8 mouse cellular contexts compared by ENCODE assay signal in the genomic region with DNA sequence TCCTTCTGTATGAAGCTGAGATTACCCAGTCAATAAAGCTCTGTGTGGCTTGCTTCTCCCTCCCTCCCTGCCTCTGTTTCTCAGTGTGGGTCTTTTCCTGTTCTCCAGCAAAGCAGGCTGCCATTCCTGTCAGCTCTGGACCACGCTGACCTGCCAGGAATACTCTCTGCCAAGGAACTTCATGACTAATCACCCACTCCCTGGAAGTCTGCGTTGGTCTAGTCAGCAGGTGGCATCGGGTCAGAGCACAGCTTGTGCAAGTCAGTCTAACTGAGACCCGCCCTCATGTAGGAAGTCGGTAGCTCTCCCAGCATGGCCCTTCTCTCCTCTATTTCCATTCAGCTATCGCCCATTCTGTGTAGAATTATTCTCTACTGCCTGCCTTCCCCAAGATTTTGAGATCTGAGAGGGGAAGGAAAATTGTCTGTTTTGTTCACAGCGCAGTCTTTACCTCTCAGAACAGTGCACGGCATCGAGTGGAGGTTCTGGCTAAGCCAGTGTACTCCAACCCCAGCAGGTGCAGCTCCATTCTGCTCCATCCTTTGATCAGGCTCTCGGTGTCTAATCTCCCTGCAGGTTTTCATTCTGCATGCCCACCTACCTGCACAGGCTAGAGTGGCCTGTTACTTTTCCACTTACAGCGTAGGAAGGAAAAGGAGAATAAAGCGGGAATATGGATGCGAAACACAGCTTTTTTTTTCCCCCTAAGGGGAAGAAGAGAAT.
DNase-seq lines count a peak whose midpoint lies in the region; ATAC-seq and TF ChIP-seq lines count a peak whose summit lies in the region.

No protein-coding gene starts in this region.

- no peak overlapping the region for H3K4me3 ChIP-seq in forebrain, postnatal 0 days (ENCODE audit: low read depth, low read length)
- H3K4me3 ChIP-seq in forebrain, embryonic 13.5 days = no peak overlapping the region
- no peak overlapping the region for H3K4me3 ChIP-seq in stomach, postnatal 0 days (ENCODE audit: low read depth, low read length)

- intact Hi-C loops in left cerebral cortex, postnatal 36 days (cut with DNase I) = no loop called here

- no peak for DNase-seq in forebrain, postnatal 0 days
- DNase-seq in urinary bladder, postnatal 25 days (ENCODE audit: low spot score) = peak; percentile 26
- DNase-seq in urinary bladder, postnatal 10 days (ENCODE audit: low spot score) = no peak
- peak; percentile 41 for DNase-seq in heart, postnatal 4 days
- peak; percentile 27 for DNase-seq in stomach, postnatal 0 days (ENCODE audit: low spot score)
- no peak for DNase-seq in layer of hippocampus, adult 11-12 months (ENCODE audit: low spot score)
- DNase-seq in left cerebral cortex, postnatal 36 days (ENCODE audit: low spot score in 2 of 2) = no peak

- no peak overlapping the region; the same call in 1 of the 2 replicates for H3K27ac ChIP-seq in forebrain, postnatal 0 days (ENCODE audit: low read depth, low read length)
- no peak overlapping the region for H3K27ac ChIP-seq in forebrain, embryonic 13.5 days
- H3K27ac ChIP-seq in stomach, postnatal 0 days (replicated peaks) = no peak overlapping the region

- H3K4me2 ChIP-seq in forebrain, postnatal 0 days (ENCODE audit: low read depth) = no peak overlapping the region
- H3K4me2 ChIP-seq in forebrain, embryonic 13.5 days = no peak overlapping the region
- H3K4me2 ChIP-seq in stomach, postnatal 0 days (replicated peaks; ENCODE audit: low read depth) = no peak overlapping the region

- no peaks in the 10 kb centered on the region for H3K27me3 ChIP-seq in forebrain, postnatal 0 days (ENCODE audit: insufficient read depth, low read length)
- no peaks in the 10 kb centered on the region for H3K27me3 ChIP-seq in forebrain, embryonic 13.5 days
- H3K27me3 ChIP-seq in stomach, postnatal 0 days (ENCODE audit: control insufficient read depth, insufficient read depth, low read length) = no peaks in the 10 kb centered on the region

- TF ChIP-seq CTCF in forebrain, postnatal 0 days (IDR thresholded peaks at IDR 0.05; ENCODE audit: low read depth) = no peak
- peak; percentile 11; the same call in 1 of the 2 replicates for TF ChIP-seq CTCF in stomach, postnatal 0 days (IDR thresholded peaks at IDR 0.05; ENCODE audit: low read depth)

- 52% methylated on average over 13 of the region's 13 CpGs for WGBS in forebrain, postnatal 0 days
- 56% methylated on average over 13 of the region's 13 CpGs for WGBS in forebrain, embryonic 13.5 days
- WGBS in stomach, postnatal 0 days = 58% methylated on average over 13 of the region's 13 CpGs

- TF ChIP-seq EP300 in stomach, postnatal 0 days (optimal IDR thresholded peaks at IDR 0.05) = no peak

- H3K4me1 ChIP-seq in forebrain, postnatal 0 days (ENCODE audit: insufficient read depth) = no peaks in the 10 kb centered on the region
- H3K4me1 ChIP-seq in forebrain, embryonic 13.5 days = peaks cover 16% of the 10 kb centered on the region
- no peaks in the 10 kb centered on the region for H3K4me1 ChIP-seq in stomach, postnatal 0 days (replicated peaks; ENCODE audit: control insufficient read depth, insufficient read depth)

- ATAC-seq in forebrain, postnatal 0 days = peak; percentile 48
- ATAC-seq in forebrain, embryonic 13.5 days = no peak
- ATAC-seq in stomach, postnatal 0 days (ENCODE audit: low FRiP score, low TSS enrichment) = no peak

- no peaks in the 10 kb centered on the region for H3K36me3 ChIP-seq in forebrain, postnatal 0 days (ENCODE audit: insufficient read depth)
- no peaks in the 10 kb centered on the region for H3K36me3 ChIP-seq in forebrain, embryonic 13.5 days (ENCODE audit: poor library complexity, severe bottlenecking)
- no peaks in the 10 kb centered on the region for H3K36me3 ChIP-seq in stomach, postnatal 0 days (ENCODE audit: control insufficient read depth, insufficient read depth, low read length)

- H3K9me3 ChIP-seq in forebrain, postnatal 0 days (ENCODE audit: low read length) = no peaks in the 10 kb centered on the region
- H3K9me3 ChIP-seq in forebrain, embryonic 13.5 days (replicated peaks) = no peaks in the 10 kb centered on the region
- H3K9me3 ChIP-seq in stomach, postnatal 0 days (ENCODE audit: control insufficient read depth, low read length) = no peaks in the 10 kb centered on the region

- no peak overlapping the region for H3K9ac ChIP-seq in forebrain, postnatal 0 days
- no peak overlapping the region for H3K9ac ChIP-seq in forebrain, embryonic 13.5 days
- H3K9ac ChIP-seq in stomach, postnatal 0 days (ENCODE audit: low read length) = no peak overlapping the region; the same call in 1 of the 2 replicates

Comparison
In these comparisons a context has a peak if more than half of its experiments do, and no peak if none do; other contexts are left out.
1. DNase-seq: peak in urinary bladder, postnatal 25 days (single experiment), heart, postnatal 4 days (single experiment) and stomach, postnatal 0 days (single experiment); none in forebrain, postnatal 0 days (single experiment), urinary bladder, postnatal 10 days (single experiment), layer of hippocampus, adult 11-12 months (single experiment) and left cerebral cortex, postnatal 36 days (0 of 2).